Mouse (Mus musculus) kidney, postnatal 25 days (tissue): ENCODE measurements around the gene Dnm1.

Experiments
- DNase-seq, 2 experiments: peaks; one replicate each; pipeline ENCODE4 v3.0.0; 2021; ENCODE audit warnings: mixed read lengths in 2 of 2

The Dnm1 gene

DNA sequence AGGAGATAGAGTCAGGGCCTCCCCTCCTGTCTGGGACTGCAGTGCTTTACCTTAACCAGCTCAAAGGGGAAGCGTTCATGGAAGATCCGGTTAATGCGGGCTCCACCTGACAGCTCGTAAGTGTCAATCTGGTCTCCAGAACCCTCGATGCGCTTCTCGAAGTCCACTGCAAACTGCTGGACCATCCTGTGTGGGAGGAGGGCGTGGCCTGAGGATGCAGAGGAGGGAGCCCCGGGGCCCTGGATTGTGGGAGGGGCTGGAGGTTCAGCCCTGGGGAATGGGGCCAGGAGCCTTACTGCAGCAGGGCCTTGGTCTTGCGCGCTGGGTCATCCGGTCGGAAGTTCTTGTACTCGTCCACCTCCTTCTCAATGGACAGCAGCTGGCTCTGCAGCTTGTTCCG is 17.2 kb downstream of the Dnm1 start:
- no peak for DNase-seq

DNA sequence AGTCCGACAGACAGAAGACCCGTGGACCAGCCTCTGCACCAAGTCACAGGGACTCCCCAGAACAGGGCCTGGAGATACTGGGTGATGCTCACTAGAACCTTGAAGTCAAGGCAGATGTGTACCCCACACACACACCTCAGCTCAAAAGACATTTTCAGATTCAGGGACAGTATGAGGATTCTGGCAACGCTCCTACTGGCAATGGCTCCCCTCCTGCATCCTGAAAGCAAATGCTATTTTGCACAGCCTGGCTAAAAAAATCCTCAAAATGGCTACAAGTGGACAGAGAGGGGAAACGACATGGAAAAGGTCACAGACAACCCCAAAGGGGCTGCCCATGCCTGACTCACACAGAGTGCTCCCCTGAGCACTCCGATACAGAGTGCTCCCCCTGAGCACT is 21.0 kb downstream of the Dnm1 start:
- DNase-seq: no peak

DNA sequence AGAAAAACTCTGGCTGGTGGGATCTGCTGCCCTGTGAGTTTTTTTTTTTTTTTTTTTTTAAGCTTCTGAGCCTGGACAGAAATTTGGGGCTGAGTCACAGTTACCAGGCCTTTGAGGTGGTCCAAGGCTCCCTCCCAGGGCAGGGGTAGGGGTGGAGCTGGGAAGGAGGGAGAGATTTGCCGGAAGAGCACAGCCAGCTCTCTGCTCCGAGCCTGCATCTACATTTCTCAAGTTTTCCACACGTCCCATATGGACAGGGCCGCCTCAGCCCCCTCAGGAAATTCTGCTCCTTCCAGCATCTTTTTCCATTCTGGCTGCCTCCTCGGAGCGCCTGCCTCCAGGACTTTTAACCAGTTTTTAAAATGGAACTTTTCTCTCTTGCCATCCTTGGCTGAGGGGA is 23.6 kb downstream of the Dnm1 start:
- DNase-seq: no peak

DNA sequence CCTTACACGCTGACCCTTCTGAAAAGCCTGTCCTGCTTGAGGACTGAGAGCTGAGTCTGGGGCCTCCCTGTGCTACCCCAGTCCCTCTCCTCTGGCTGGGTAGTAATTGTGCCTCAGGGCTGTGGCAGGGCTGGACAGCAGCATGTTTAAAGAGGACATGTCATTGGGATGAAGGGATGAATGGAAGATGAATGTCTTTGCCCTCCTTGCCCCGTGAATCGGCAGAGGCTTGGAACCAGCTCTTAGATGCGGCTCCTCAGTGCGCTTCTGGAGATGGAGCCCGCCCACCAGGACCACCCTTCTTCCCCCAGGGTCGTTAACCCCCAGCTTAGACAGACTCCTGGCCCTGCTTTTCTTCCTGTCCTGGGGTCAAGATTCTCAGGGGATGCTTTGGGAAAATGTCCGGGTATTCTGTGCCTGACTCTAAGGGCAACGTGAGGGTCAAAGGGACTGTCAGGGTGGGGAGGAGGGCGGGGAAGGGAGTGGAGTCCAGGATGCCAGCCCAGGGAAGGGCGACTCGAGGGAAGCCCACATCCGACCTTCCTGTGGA is 24.2 kb downstream of the Dnm1 start:
- DNase-seq: no peak

DNA sequence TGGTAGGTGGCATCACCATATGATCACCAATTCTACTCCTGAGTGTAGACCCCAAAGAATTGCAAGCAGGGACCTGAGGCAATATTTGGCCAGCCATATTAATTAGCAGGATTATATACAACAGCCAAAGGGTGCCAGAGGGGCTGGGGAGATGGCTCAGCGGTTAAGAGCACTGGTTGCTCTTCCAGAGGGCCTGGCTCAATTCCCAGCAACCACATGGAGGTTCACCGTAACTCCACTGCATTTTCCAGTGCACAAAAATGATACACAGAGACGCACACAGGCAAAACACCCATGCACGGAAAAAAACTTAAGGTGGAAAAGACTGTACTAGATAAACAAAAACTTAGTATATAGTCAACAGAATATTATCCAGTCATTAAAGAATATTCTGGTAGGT is 25.9 kb downstream of the Dnm1 start:
- DNase-seq: no peak

DNA sequence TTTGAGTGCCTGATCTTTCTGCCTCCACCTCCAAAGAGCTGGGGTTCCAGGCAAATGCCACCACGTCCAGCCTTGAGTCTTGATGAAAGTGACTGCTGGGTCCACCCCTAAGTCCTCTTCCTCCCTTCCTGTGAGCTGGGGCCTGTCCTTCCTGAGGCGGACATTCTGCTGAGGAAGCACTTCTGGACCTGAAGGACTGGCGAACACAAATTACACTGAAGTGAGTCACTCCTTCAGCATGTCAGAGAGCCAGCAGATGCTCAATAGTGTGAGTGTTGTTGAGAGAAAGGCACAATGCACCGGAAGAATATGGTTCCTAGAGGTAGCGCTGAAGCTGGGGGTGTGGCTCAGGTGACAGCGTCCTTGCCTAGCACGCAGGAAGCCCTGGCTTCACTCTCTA is 27.8 kb downstream of the Dnm1 start:
- no peak for DNase-seq

DNA sequence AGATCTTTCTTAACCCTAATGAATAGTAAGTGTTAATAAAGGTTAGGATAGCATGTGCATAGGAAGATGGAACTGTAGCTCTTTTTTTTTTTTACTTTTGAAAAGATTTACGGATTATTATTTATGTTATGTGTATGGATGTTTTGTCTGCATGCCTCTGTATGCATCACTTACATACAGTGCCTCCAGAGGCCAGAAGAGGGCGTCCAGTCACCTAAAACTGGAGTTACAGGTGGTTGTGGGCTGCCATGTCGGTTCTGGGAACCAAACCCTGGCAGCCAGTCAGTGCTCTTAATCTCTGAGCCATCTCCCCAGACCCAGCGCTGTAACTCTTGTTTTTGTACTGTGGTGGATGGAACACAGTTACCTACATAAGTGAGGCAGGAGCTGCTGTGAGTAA is 28.8 kb downstream of the Dnm1 start:
- DNase-seq: no peak

DNA sequence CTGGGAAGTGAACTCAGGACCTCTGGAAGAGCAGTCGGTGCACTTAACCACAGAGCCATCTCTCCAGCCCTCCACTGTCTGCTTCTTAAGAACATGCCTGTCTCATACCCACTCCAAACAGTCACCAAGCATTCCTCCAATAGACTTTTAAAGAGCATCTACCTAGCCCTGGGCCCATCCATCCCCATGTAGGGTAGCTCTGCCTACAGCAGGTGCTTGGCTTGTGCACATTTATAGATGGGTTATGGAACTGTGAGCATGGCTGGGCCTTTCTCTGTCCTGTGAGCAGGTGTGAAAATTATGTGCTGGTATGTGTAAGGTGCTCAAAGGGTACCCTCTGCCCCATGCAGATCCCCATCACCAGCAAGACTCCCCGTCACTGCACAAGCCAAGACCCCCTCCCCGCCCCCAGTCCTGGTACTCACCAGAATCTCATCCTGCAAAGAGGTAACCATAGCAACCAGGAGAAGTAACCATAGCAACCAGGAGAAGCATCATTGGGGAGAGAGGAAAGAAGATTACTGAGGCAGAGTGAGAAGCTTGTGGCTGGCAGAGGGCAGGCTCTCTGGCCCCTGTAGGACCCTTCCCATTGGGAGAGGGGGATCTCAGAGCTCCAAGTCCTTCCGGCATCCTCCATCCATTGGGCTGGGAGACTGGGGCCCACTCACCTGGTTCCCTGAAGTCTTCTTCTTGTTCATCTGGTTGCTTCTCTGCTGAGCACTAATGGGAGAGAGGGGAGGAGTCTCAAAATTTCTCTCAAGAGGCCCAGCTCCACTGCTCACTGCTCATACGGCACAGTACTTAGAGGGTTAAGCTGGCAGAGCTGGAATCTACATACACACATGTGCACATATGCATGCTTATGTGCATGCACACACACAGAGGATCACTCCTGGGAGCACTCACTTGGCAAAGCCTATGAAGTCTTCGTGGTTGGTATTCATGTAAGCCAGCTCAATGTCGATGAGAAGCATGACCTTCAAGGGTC is 30.1 kb downstream of the Dnm1 start:
- DNase-seq: no peak

DNA sequence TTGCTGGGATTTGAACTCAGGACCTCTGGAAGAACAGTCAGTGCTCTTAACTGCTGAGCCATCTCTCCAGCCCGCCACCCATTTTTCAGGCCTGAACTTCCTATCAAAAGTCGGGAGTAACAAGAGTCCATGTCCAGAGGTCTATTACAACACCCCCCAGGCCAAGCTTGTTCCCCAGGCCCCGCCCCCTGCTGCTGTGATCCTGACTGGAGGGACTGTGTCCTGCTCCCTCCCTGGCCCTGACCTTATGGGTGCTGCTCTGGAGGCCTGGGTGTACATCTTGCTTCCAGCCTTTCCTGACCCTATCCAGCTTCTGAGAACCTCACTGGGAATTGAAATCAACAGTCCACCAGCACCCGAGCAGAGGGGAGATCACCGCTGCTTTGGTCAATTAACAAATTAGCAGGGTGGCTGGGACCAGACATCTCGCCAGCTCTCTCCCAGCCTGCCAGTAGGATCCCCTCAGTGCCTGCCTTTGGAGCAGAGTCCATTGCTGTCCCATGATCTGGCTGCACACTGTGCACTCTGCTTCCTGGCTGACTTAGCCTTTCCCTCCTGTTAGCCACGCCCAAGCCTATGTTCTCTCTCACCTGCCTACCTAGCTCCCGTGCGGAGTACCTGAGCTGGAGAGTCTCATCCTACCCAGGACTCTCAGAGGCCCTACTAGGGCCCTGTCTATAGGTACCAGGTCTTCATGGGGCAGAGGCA is 31.4 kb downstream of the Dnm1 start:
- DNase-seq: peak; percentile 41 to 78

DNA sequence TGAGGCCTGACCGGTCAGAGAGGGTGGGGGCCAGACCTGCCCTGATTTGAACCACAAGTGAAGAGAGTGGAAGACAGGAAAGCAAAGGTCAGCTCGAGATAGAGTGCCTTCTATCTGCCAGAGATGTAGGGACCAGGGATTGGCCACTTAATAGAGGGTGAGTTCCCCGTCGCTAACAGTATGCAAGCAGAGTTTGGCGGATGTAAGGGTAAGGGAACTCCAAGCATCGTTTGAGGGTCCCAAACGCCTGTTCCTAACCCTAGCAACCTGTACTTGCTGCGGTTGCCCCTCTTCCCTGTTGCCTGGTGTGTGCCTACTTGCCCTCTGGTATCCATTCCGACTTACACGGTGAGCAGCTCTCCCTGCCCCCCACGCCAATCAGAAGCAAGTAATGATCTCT is 32.4 kb downstream of the Dnm1 start:
- DNase-seq: no peak

DNA sequence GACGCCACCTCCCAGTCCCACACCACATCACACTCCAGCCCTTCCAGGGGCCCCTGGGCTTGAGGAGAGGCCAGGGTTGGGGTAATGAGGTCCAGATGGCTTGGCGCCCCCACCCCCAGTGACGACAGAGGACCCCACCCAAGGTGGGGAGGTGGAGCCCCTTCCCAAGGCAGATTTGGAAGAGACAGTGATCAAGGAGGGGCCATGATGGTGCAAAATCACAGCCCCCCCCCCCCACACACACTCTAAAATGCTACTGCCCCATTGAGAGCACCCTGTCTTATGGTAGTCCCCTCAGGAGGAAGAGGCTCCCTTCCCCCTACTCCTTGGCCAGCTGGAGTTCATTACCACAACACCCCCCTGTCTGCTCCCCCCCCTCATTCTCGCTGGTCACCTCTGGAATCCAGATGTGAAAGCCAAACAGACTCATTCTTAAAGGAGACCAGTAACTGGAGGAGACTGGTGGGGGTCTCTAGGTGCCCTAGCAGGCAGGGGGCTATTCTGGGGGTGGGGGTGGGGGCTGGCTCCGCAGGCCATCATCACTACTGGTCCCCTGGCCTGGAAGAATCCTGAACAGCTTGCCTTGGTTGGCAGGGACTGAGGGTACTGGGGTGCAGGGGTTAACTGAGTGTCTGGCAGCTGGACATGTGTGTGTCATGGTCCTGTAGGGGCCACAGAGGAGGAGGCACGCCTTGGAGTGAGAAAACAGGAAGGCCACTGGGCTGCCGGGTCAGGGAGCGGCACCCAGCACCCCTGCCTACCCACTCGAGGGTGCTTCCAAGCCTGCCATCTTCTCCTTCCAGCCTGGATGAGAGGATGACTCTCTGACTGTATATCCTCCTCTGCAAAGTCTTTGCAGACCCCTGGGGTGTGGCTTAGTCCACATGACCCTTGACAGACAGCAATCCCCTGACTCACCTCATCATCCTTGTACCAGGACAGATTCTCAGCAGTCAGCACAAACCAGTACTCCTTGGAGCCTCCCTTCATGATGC is 33.3 kb downstream of the Dnm1 start:
- DNase-seq: no peak

DNA sequence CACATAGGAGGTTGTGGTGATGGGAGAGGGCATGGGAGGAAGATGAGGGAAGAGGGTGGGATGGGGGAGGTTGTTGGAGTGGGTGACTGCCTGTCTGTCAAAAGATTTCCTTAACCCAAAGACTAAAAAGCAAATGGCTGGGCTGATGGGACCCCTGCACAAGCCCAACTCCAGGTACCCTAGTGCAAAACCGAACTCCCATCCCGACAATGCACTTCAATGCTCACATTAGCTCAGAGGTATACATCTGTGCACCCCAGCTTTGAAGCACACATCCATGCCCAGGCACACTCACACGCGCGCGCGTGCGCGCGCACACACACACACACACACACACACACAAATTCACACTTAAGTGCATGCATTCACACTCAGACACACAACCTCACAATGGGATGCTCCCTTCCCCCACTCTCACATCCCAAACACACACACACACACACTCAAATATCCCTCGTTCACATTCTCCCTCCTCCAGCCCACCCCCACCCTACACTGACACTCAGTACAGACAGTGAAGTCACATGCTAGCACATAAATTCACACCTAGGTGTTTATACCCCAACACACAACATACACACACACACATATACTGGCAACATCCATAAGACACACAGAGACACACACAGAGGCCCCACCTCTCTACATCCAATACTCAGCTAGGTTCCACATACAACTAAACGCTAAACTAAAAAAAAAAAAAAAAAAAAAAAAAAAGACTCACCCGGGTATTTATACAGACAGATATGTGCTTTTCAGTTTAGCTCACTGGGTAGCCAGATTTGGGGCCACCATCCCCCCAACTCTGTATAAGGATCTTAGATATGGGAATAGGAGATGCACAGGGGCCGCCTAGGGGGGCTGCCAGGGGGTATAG is 34.2 kb downstream of the Dnm1 start:
- no peak for DNase-seq

DNA sequence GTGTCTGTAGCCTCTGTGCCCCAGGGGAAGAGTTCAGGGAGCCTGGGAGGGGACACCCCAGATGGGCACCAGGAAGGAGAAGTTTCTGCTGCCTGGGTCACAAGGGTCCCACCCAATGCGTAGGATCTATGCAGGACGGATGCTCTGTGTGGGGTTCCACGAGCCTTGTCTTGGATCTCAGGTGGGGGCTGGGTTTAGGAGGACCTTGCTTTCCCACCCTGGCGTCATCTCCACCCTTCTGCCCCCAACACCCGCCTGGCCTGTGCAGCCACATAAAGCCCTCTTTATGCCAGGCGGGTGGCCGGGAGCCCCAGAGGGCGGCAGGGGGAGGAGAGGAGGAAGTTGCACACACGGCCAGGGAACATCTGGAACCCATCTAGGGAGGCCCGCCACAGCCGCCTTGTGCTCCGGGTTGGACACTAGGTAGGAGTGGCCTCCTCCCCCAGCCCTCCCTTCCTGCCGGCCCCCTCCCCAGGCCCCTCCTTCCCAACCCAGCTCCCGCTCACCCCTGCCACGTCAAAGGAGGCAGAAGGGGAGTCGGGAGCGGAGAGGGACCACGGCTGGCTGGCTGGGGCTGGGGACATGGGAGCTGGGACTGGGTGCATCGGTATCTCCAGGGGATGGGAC is 35.2 kb downstream of the Dnm1 start:
- DNase-seq: peak; percentile 57 to 78

DNA sequence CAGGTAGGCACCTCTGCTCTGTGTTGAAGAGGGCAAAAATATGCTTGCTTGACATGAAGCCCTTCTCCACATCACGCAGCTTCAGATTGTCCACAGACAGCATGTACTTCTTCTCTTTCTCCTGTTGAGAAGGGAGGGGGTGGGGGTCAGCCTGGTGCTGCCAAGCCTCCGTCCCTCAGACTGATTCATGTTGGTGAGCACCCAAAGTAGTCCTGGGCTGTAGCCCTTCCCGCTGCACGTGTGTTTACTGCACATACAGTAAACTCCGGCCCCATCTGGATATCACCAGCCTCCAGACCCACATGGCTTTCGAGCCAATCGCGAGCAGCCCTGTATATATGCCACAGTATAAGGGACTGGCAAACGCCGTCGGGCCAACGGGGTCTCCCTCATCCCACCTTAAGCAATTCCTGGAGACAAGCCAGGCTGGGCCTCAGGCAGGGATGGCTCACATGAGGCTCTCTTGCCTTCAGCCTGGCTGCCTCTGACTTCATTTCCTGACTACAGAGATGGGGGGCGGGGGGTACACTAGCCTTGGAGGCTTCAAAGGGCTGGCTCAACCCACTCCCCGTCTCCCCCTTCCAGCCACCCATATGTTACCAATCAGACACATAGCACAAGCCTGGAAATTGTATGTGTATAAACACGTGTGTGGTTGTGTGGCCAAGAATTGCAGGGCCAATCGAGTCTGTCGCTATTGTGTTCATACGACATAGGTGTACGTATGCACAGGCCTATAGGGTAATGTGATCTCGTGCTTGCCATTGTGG is 36.1 kb downstream of the Dnm1 start:
- peak in 1 of 2 experiments; percentile 41 for DNase-seq

DNA sequence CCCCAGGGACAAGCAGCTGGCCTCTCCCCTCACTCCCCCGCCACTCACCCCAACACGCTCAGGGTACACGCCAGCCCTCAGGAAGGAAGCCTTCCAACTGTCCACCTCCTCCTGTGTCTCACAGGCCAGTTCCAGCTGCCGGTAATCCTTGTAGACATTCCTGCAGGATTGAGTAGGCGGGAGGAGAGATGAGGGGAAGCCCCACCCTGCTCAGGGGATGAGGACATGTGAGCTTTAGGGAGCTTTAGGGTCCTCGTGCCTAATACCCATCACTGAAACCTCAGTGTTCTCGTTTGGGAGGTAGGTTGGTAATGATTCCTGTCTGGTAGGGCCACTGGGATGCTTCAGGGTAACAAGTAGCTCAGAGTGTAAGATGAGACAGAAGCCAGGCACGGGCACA is 37.4 kb downstream of the Dnm1 start:
- DNase-seq: peak in 1 of 2 experiments; percentile 25

DNA sequence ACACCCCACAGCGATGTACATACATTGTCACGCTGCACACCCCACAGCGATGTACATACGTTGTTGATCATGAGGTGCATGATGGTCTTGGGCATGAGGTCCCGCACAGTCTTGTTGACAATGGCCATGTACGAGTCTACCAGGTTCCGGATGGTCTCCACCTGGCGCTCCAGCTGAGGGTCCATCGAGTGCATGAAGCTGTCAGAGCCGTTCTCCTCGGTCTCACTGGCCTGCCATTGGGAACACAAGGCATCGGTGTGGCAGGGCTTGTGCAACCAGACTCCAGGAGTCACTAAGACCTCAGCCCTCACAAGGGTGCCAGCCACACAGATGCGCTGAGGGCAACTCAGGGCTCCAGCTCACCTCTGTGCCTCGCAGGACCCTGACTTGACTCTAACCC is 38.3 kb downstream of the Dnm1 start:
- DNase-seq: peak in 1 of 2 experiments; percentile 31

DNA sequence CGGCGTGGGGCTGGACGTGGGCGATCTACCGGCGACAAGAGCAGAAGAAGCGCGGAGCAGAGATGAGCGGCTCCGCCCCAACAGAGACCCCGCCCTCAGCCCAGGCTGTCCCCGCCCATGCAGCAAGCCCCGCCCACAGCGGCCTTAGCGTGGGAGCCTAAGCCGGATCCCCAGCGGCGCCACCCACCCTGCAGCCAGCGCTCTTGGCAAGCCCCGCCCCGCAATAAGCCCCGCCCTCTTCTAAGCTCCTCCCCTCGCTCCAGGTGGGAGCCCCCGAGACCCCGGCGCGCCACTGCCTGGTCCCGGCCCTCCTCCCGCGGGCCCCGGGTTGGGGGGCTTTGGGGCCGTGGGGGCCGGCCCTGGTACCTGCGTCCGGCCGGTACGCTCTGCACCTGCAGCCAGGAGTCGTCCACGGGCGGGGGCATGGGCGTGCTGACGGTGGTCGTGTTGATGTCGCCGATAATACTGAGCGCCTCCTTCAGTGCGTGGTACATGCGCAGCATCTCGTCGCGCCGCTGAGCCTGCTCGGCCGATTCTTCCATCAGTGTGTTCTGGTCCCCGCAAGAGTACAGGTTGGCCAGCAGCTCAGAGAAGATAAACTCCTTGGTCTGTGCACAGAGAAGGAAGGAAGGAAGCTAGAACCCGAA is 40.7 kb downstream of the Dnm1 start:
- DNase-seq: peak; percentile 89 to 91

DNA sequence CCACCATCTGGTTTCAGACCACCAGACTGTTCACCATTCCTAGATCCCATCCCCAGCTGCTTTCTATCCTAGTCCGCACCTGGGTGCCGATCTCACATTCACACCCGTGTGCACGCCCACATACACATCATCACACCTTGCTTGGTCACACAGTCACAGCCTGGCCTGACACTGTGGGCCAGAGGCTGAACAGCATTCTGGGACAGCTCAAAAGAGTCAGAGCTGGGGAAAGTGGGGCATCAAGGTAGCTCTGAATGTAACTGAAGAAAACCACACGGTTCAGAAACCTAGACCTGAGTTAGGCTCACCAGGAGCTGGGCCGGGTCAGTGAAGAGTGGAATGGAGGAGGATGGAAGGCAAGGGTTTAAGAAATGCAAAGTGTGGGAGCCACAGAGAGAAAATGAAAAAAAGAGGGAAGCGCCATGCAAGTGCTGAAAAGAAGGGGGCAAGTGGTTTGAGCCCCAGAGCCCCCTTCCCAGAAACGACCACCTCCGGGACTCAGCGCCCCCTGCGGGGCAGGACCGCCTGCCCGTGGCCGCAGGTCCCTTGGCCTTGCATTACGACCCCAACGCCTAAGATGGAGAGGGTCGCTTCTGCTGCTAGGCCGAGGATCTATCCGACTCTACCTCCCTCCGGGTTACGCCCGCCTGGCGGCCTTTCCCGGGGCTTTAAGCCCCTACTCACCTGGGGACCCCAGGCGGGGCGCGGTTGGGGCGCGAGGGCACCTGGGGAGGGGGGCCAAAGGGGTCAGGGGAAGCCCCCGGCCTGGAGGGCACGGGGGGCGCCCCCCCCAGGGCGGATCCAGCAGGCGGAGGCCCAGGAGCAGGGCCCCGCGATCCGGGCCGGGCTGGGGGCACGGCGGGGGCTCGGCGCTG is 41.5 kb downstream of the Dnm1 start:
- DNase-seq: peak in 1 of 2 experiments; percentile 26
